Mouse (Mus musculus): Measurements from ENCODE around the gene Ankrd54.

DNA sequence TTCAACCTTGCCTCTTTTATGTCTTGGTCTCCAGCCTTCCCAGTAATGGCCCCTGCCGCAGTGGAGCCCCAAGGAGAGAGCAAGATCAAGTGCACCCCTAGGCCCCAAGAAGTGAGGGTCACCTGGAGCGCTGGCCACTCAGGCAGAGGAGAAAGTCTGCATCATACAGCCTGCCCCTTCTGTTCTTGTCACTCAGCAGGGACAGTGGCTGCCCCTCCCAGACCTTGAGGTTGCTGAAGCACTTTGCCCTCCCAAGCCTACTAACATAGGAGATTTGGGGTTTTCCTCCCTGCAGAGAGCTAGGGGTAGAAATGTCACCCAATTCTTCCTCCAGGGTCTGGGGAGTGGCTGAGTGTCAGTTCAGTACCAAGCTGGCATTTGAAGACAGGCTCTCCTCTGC, 10.3 kb downstream of the Ankrd54 start:
- TF ChIP-seq POLR2A (IDR thresholded peaks at IDR 0.05; ENCODE audit: low read depth, low read length) (no peak), RAD21 (IDR thresholded peaks at IDR 0.05; ENCODE audit: low read depth, low read length) (no peak)
